Mouse (Mus musculus) embryo, embryonic 9.5 days (tissue): ENCODE measurements around the gene Brd2.

Experiments
- DNase-seq: peaks from one replicate; pipeline ENCODE4 v3.0.0-alpha.2; 2017; ENCODE audit errors: extremely low spot score

Gene Brd2

GRCm38 (mm10) chr17:34133289-34133688, 10.9 kb upstream of the Brd2 start:
- DNase-seq, result no peak

GRCm38 (mm10) chr17:34131911-34132310, 9.5 kb upstream of the Brd2 start:
- DNase-seq, result no peak

GRCm38 (mm10) chr17:34130073-34130947, 7.9 kb upstream of the Brd2 start:
- no peak for DNase-seq

GRCm38 (mm10) chr17:34128944-34129791, 6.7 kb upstream of the Brd2 start:
- DNase-seq, result no peak

- DNase-seq, result no peak
Observed at GRCm38 (mm10) chr17:34128264-34128937, 6.0 kb upstream of the Brd2 start.

GRCm38 (mm10) chr17:34127475-34127874, 5.0 kb upstream of the Brd2 start:
- DNase-seq, result no peak

GRCm38 (mm10) chr17:34126826-34127420, 4.5 kb upstream of the Brd2 start:
- no peak for DNase-seq

GRCm38 (mm10) chr17:34124649-34125048, 2.2 kb upstream of the Brd2 start:
- DNase-seq, result no peak

GRCm38 (mm10) chr17:34123518-34123917, 1.1 kb upstream of the Brd2 start:
- peak; percentile 48 for DNase-seq

GRCm38 (mm10) chr17:34123111-34123510, 677 bp upstream of the Brd2 start:
- no peak for DNase-seq

- no peak for DNase-seq
Observed at GRCm38 (mm10) chr17:34121879-34122187, 601 bp downstream of the Brd2 start.

GRCm38 (mm10) chr17:34121172-34121878, 1.1 kb downstream of the Brd2 start:
- DNase-seq, result peak; percentile 89

GRCm38 (mm10) chr17:34120814-34121171, 1.6 kb downstream of the Brd2 start:
- DNase-seq, result no peak

- peak; percentile 91 for DNase-seq
Observed at GRCm38 (mm10) chr17:34120180-34120723, 2.2 kb downstream of the Brd2 start.

- peak; percentile 98 for DNase-seq
Observed at GRCm38 (mm10) chr17:34119249-34120179, 2.9 kb downstream of the Brd2 start, which contains the start of gene H2-DMa. Gene H2-DMa (plus strand): TSS chr17:34119541.

GRCm38 (mm10) chr17:34118873-34119248, 3.6 kb downstream of the Brd2 start:
- no peak for DNase-seq

GRCm38 (mm10) chr17:34118113-34118872, 4.1 kb downstream of the Brd2 start:
- peak; percentile 51 for DNase-seq

GRCm38 (mm10) chr17:34117421-34118112, 4.9 kb downstream of the Brd2 start:
- DNase-seq, result no peak
